Mouse (Mus musculus) midbrain, embryonic 10.5 days (tissue): ENCODE results near the gene Fam129a. TPM values are rescaled to one million over a fixed set of nuclear protein-coding genes. Genes with fewer than 3 reads are reported as not detected.
A peak's percentile ranks its signal among the peaks of the same experiment; 100 is the strongest.

Experiments used
- DNase-seq: peaks from one replicate; pipeline ENCODE4 v3.0.0-alpha.2; 2017; ENCODE audit warnings: low spot score
- H3K27ac ChIP-seq: fragments of 300-500 bp; sonication (generic); replicated peaks from 2 replicates; pipeline ENCODE4 v1.5.1; 2016; ENCODE audit warnings: mild to moderate bottlenecking
- H3K27me3 ChIP-seq: fragments of 300-500 bp; sonication (generic); 2 replicates; pipeline ENCODE4 v1.6.1; 2016; ENCODE audit warnings: low read depth, mild to moderate bottlenecking; ENCODE audit not compliant: poor library complexity, severe bottlenecking
- H3K36me3 ChIP-seq: fragments of 300-500 bp; sonication (generic); 2 replicates; pipeline ENCODE4 v1.6.1; 2016; ENCODE audit warnings: mild to moderate bottlenecking, moderate library complexity
- H3K4me1 ChIP-seq: fragments of 300-500 bp; sonication (generic); 2 replicates; pipeline ENCODE4 v1.6.1; 2016
- H3K4me3 ChIP-seq: fragments of 300-500 bp; sonication (generic); 2 replicates; pipeline ENCODE4 v1.5.1; 2016; ENCODE audit warnings: mild to moderate bottlenecking, moderate library complexity
- H3K9me3 ChIP-seq: fragments of 300-500 bp; sonication (generic); replicated peaks from 2 replicates; pipeline ENCODE4 v1.6.1; 2016; ENCODE audit warnings: mild to moderate bottlenecking
- WGBS: fragments of 180-500 bp; shearing (Covaris S2); methylation state at CpG from one replicate; pipeline ENCODE4 v1.1.7; 2016; 5-methylcytosine and 5-hydroxymethylcytosine counted together
- polyA plus RNA-seq: library from polyadenylated mRNA; unstranded; fragments of >200 nt; fragmentation: Nextera tagmentation; extraction: Ambion mirVana; gene quantifications from 2 replicates; pipeline ENCODE4 v1.2.1, GENCODE M21; 2016

Fam129a gene
- polyA plus RNA-seq, 1 experiment from 2014 or later: 0.31 TPM

DNA sequence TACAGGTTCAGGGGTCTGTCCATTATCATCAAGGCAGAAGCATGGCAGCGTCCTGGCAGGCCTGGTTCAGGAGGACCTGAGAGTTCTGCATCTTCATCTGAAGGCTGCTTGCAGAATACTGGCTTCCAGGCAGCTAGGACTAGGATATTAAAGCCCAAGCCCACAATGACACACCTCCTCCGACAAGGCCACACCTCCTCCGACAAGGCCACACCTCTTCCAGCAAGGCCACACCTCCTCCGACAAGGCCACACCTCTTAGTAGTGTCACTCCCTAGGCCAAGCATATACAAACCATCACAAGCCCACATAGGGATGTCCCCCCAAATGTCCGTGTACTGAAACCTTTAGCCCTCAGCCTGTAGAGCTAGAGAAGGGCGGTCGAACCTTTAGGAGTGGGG is 2.3 kb upstream of the Fam129a start:
- 70% methylated on average over 7 of the region's 7 CpGs for WGBS
- no peaks in the 10 kb centered on the region for H3K36me3 ChIP-seq
- no peaks in the 10 kb centered on the region for H3K9me3 ChIP-seq
- no peak for DNase-seq
- no peak overlapping the region for H3K27ac ChIP-seq
- H3K4me3 ChIP-seq: no peak overlapping the region
- peaks cover 11% of the 10 kb centered on the region for H3K4me1 ChIP-seq
- peaks cover 46% of the 10 kb centered on the region for H3K27me3 ChIP-seq

DNA sequence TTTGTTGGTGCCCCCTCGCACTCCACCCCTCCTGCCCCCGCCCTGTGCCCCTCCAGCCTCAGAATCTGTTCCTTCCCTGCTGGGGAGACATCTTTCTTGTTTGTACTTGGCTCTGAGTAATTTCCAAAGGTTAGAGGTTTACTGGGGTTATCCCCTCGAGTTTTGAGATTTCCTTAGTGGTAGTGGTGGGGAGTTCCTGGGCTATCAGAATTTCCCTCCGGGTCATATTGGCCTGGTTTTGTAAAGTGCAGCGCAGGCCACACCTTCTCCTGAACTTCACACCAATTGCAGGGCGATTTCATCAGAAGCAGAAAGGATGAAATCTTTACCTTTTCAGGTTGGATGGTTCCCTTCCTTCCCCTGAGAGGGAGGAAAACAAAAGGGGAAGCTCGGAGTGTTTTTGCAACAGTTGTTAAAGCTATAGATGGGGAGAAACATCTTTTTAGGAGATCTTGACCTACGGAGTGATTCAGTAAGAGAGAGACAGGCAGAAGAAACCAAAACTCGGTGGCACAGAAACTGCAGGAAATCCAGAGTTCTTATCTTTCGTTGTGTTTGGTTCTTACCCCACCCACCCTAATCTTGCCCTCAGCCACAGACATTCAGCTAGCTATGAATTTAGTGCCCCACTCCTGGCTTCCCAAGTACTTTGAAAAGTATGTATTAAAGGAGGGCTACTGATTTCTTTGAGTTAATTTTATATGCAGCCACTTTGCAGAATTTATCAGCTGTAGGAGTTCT is 1.0 kb downstream of the Fam129a start:
- no peaks in the 10 kb centered on the region for H3K36me3 ChIP-seq
- H3K27me3 ChIP-seq: peaks cover 46% of the 10 kb centered on the region
- 23% methylated on average over 10 of the region's 10 CpGs for WGBS
- H3K9me3 ChIP-seq: no peaks in the 10 kb centered on the region
- no peak overlapping the region for H3K27ac ChIP-seq
- H3K4me1 ChIP-seq: peaks cover 11% of the 10 kb centered on the region
- H3K4me3 ChIP-seq: peak overlapping the region; percentile 53
- no peak for DNase-seq

GRCm38 (mm10) chr1:151572601-151573320 is 1.8 kb downstream of the Fam129a start:
- Histone ChIP-seq H3K4me1 (peaks cover 11% of the 10 kb centered on the region), H3K36me3 (no peaks in the 10 kb centered on the region), H3K9me3 (no peaks in the 10 kb centered on the region), H3K27me3 (peaks cover 46% of the 10 kb centered on the region), H3K4me3 (no peak overlapping the region), H3K27ac (no peak overlapping the region)
- 81% methylated on average over 7 of the region's 7 CpGs for WGBS
- no peak for DNase-seq

- H3K4me3 ChIP-seq: no peak overlapping the region
- H3K27me3 ChIP-seq: no peaks in the 10 kb centered on the region
- no peaks in the 10 kb centered on the region for H3K9me3 ChIP-seq
- H3K4me1 ChIP-seq: no peaks in the 10 kb centered on the region
- no peaks in the 10 kb centered on the region for H3K36me3 ChIP-seq
- 84% methylated on average over 8 of the region's 8 CpGs for WGBS
- H3K27ac ChIP-seq: no peak overlapping the region
- no peak for DNase-seq
Measured at GRCm38 (mm10) chr1:151580200-151580982, 9.4 kb downstream of the Fam129a start.

DNA sequence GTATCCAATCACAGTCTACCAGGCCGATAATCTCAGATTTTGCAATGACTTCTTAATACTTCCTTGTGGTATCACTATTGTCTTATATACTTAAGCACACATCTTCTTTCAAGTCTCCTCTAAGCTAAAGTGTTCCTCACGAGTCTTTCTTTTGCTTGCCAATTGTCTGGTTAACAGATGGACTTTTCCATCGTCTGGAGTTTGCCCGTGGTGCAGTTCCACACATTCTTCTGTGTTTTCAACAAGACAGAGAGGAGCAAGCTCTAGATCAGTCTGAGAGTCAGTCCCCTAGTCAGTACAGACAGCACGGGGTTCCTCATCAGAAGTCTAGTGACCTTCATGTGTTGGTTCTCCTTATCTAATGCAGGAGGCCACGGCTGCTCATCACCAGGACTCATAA is 10.5 kb downstream of the Fam129a start:
- Histone ChIP-seq H3K4me3 (no peak overlapping the region), H3K4me1 (no peaks in the 10 kb centered on the region), H3K9me3 (no peaks in the 10 kb centered on the region), H3K27me3 (no peaks in the 10 kb centered on the region), H3K27ac (no peak overlapping the region), H3K36me3 (no peaks in the 10 kb centered on the region)
- WGBS: 89% methylated on average over 6 of the region's 6 CpGs
- no peak for DNase-seq

DNA sequence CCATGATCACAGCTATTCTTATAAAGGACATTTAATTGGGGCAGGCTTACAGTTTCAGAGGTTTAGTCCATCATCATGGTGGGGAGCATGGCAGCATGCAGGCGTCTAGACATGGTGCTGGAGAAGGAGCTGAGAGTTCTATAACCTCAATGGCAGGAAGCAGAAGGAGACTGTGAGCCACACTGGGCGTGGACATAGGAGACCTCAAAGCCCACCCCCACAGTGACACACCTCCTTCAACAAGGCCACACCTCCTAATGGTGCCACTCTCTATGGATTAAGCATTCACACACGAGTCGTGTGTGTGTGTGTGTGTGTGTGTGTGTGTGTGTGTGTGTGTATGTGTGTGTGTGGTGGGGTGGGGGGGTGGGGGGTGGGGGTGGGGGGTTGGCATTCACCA is 11.0 kb downstream of the Fam129a start:
- 86% methylated on average over 4 of the region's 4 CpGs for WGBS
- DNase-seq: no peak
- Histone ChIP-seq H3K4me3 (no peak overlapping the region), H3K36me3 (no peaks in the 10 kb centered on the region), H3K27me3 (no peaks in the 10 kb centered on the region), H3K4me1 (no peaks in the 10 kb centered on the region), H3K27ac (no peak overlapping the region), H3K9me3 (no peaks in the 10 kb centered on the region)

GRCm38 (mm10) chr1:151583457-151584181 is 12.6 kb downstream of the Fam129a start:
- no peaks in the 10 kb centered on the region for H3K36me3 ChIP-seq
- H3K4me3 ChIP-seq: no peak overlapping the region
- DNase-seq: no peak
- WGBS: 82% methylated on average over 8 of the region's 8 CpGs
- no peaks in the 10 kb centered on the region for H3K4me1 ChIP-seq
- H3K27me3 ChIP-seq: no peaks in the 10 kb centered on the region
- H3K9me3 ChIP-seq: no peaks in the 10 kb centered on the region
- no peak overlapping the region for H3K27ac ChIP-seq

DNA sequence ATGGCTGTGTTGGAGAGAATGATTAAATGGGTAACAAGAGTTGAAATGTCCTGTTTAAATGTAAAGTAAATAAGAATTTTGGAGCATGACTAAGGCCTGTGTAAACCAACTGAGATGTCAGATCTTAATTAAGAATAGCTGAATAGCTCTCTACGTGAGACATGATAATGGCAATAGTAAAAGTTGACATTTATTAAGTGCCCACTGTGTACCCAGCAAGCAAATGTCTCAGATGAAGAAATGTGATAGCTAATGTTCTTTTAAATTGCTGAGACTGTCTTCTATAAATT is 13.1 kb downstream of the Fam129a start:
- Histone ChIP-seq H3K27ac (no peak overlapping the region), H3K4me3 (no peak overlapping the region), H3K36me3 (no peaks in the 10 kb centered on the region), H3K9me3 (no peaks in the 10 kb centered on the region), H3K4me1 (no peaks in the 10 kb centered on the region), H3K27me3 (no peaks in the 10 kb centered on the region)
- DNase-seq: no peak
- WGBS: 75% methylated on average over 1 of the region's 1 CpGs

GRCm38 (mm10) chr1:151584565-151585216 is 13.7 kb downstream of the Fam129a start:
- Histone ChIP-seq H3K27ac (no peak overlapping the region), H3K9me3 (no peaks in the 10 kb centered on the region), H3K36me3 (no peaks in the 10 kb centered on the region), H3K4me3 (no peak overlapping the region), H3K4me1 (no peaks in the 10 kb centered on the region), H3K27me3 (no peaks in the 10 kb centered on the region)
- WGBS: 79% methylated on average over 11 of the region's 11 CpGs
- DNase-seq: no peak

DNA sequence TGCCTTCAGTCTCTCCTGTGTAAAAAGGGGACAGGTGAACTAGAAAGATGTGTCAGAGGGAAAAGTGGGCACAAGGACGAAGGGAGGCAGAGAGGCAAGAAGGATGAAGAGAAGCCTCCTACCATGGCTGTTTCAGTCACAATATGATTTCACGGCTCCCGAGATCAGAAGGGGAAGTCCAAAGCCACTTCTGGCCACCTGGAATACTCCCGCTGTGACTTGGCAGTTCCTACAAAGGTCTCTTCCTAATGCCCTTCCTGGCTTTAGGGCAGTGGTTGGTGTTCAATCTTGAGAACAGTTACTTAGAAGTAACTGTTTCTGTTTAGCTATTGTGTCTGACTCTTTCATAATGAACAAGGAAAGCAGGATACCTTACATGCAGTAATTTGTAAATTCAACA is 14.7 kb downstream of the Fam129a start:
- 75% methylated on average over 4 of the region's 4 CpGs for WGBS
- no peaks in the 10 kb centered on the region for H3K36me3 ChIP-seq
- no peak for DNase-seq
- H3K9me3 ChIP-seq: no peaks in the 10 kb centered on the region
- H3K27ac ChIP-seq: no peak overlapping the region
- no peaks in the 10 kb centered on the region for H3K27me3 ChIP-seq
- H3K4me3 ChIP-seq: no peak overlapping the region
- no peaks in the 10 kb centered on the region for H3K4me1 ChIP-seq

DNA sequence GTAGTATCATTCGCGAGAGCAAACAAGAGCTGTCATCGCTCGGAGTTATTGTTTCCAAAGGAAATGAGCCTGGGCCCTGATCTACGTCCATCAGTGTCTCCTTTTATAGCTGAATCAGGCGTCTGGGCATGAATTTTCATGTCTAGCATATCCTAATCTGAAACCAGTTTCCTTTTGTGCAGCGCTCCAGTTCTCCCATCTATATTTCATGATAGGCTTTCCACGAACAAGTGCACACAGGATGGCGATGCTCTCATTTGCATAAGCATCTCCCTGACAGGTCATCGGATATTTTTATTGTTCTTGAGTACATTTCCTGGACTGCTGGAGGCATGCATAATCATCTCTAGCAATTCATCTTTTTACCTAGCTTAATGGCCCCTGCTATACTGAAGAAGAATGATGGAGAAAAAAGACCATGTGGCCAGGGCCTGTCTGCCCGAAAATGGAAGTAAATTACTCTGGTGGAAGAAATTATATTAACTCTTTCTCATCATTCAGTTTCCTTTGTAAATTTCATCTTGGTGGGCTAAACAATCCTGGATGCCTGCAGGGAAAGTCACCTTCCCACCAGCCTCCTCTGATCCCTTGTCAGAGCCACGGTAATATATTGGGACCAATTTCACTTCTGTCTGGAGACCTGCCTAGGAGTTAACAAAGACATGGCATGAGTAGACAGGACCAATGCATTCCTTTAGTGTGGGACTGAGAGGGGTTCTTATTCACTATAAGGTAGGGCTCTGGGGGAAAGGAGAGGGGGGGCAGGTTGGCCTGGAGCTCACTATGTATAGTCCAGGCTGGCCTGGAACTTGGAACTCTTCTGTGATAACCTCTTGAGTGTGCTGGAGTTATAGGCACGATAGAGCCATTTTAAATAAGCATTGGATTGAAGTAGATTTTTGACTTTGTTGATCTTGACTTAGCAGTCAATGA is 21.4 kb downstream of the Fam129a start:
- H3K4me3 ChIP-seq: no peak overlapping the region
- peaks cover 9% of the 10 kb centered on the region; the same call in 1 of the 2 replicates for H3K4me1 ChIP-seq
- WGBS: 87% methylated on average over 13 of the region's 13 CpGs
- no peak overlapping the region for H3K27ac ChIP-seq
- H3K36me3 ChIP-seq: no peaks in the 10 kb centered on the region
- no peaks in the 10 kb centered on the region for H3K27me3 ChIP-seq
- H3K9me3 ChIP-seq: no peaks in the 10 kb centered on the region
- no peak for DNase-seq
